Mouse (Mus musculus) myocyte (in vitro differentiated cells): Measurements from ENCODE around the gene 3110040N11Rik.

ENCODE experiments used
- MAX ChIP-seq: IDR thresholded peaks from one replicate; pipeline ENCODE4 v1.6.1; 2011; ENCODE audit warnings: low read depth, mild to moderate bottlenecking, control low read depth
- POLR2A ChIP-seq: IDR thresholded peaks from one replicate; pipeline ENCODE4 v1.6.1; 2011; ENCODE audit warnings: low read depth, mild to moderate bottlenecking, control low read depth, moderate library complexity; ENCODE audit not compliant: insufficient read length

- TF ChIP-seq POLR2A: no peak
- TF ChIP-seq MAX: no peak
These were observed 45.1 kb downstream of the 3110040N11Rik start for GRCm38 (mm10) chr7:81744145-81744544.
